Mouse (Mus musculus): ENCODE data around the gene Myoz1. TPM values are rescaled to one million over a fixed set of nuclear protein-coding genes. Genes with fewer than 3 reads are reported as not detected.
"Not testable (repeated sequence)": the region's sequence is repeated elsewhere in the genome, so short reads cannot be mapped to it uniquely, and the experiment has no call there.

Myoz1 gene
- polyA plus RNA-seq, 1 experiment from 2014 or later: 0.85 TPM

GRCm38 (mm10) chr14:20638702-20639101, 17.6 kb downstream of the Myoz1 start:
- Histone ChIP-seq H3K9ac (ENCODE audit: low read length) (no peak overlapping the region), H3K9me3 (ENCODE audit: control insufficient read depth, low read length) (no peaks in the 10 kb centered on the region), H3K4me2 (ENCODE audit: low read depth, severe bottlenecking) (no peak overlapping the region), H3K4me1 (ENCODE audit: control insufficient read depth, insufficient read depth, low read length) (peaks cover 3% of the 10 kb centered on the region; the same call in 1 of the 2 replicates), H3K27ac (replicated peaks; ENCODE audit: low read depth, low read length) (no peak overlapping the region), H3K4me3 (ENCODE audit: low read depth, low read length) (no peak overlapping the region), H3K36me3 (ENCODE audit: control insufficient read depth, insufficient read depth, low read length) (no peaks in the 10 kb centered on the region), H3K27me3 (ENCODE audit: control insufficient read depth, insufficient read depth, low read length) (no peaks in the 10 kb centered on the region)
- DNase-seq (ENCODE audit: low spot score): no peak
- no peak for ATAC-seq (ENCODE audit: insufficient number of reproducible peaks, low FRiP score, low TSS enrichment, low read depth)
- 91% methylated on average over 6 of the region's 6 CpGs for WGBS

- H3K9me3 ChIP-seq (ENCODE audit: control insufficient read depth, low read length): no peaks in the 10 kb centered on the region
- no peak overlapping the region for H3K9ac ChIP-seq (ENCODE audit: low read length)
- H3K27me3 ChIP-seq (ENCODE audit: control insufficient read depth, insufficient read depth, low read length): no peaks in the 10 kb centered on the region
- no peak overlapping the region for H3K4me2 ChIP-seq (ENCODE audit: low read depth, severe bottlenecking)
- no peak overlapping the region for H3K4me3 ChIP-seq (ENCODE audit: low read depth, low read length)
- DNase-seq (ENCODE audit: low spot score): no peak
- 84% methylated on average over 2 of the region's 2 CpGs for WGBS
- H3K4me1 ChIP-seq (ENCODE audit: control insufficient read depth, insufficient read depth, low read length): peaks cover 3% of the 10 kb centered on the region; the same call in 1 of the 2 replicates
- ATAC-seq (ENCODE audit: insufficient number of reproducible peaks, low FRiP score, low TSS enrichment, low read depth): no peak
- no peaks in the 10 kb centered on the region for H3K36me3 ChIP-seq (ENCODE audit: control insufficient read depth, insufficient read depth, low read length)
- no peak overlapping the region for H3K27ac ChIP-seq (replicated peaks; ENCODE audit: low read depth, low read length)
These were observed 18.3 kb downstream of the Myoz1 start for GRCm38 (mm10) chr14:20637818-20638574.

- not testable (repeated sequence) for H3K9me3 ChIP-seq (ENCODE audit: control insufficient read depth, low read length); ATAC-seq (ENCODE audit: insufficient number of reproducible peaks, low FRiP score, low TSS enrichment, low read depth); H3K9ac ChIP-seq (ENCODE audit: low read length); H3K27ac ChIP-seq (replicated peaks; ENCODE audit: low read depth, low read length); H3K4me3 ChIP-seq (ENCODE audit: low read depth, low read length); H3K4me2 ChIP-seq (ENCODE audit: low read depth, severe bottlenecking); DNase-seq (ENCODE audit: low spot score); H3K4me1 ChIP-seq (ENCODE audit: control insufficient read depth, insufficient read depth, low read length); H3K27me3 ChIP-seq (ENCODE audit: control insufficient read depth, insufficient read depth, low read length); H3K36me3 ChIP-seq (ENCODE audit: control insufficient read depth, insufficient read depth, low read length)
- 97% methylated on average over 3 of the region's 3 CpGs for WGBS
These were observed 19.4 kb downstream of the Myoz1 start for GRCm38 (mm10) chr14:20636968-20637367.

GRCm38 (mm10) chr14:20635546-20635945, 20.8 kb downstream of the Myoz1 start:
- DNase-seq (ENCODE audit: low spot score) (no peak), ATAC-seq (ENCODE audit: insufficient number of reproducible peaks, low FRiP score, low TSS enrichment, low read depth) (no peak)
- no peak overlapping the region for H3K4me3 ChIP-seq (ENCODE audit: low read depth, low read length)
- H3K9me3 ChIP-seq (ENCODE audit: control insufficient read depth, low read length): no peaks in the 10 kb centered on the region
- WGBS: 95% methylated on average over 2 of the region's 2 CpGs
- H3K4me1 ChIP-seq (ENCODE audit: control insufficient read depth, insufficient read depth, low read length): peaks cover 3% of the 10 kb centered on the region; the same call in 1 of the 2 replicates
- H3K4me2 ChIP-seq (ENCODE audit: low read depth, severe bottlenecking): no peak overlapping the region
- H3K36me3 ChIP-seq (ENCODE audit: control insufficient read depth, insufficient read depth, low read length): no peaks in the 10 kb centered on the region
- no peak overlapping the region for H3K9ac ChIP-seq (ENCODE audit: low read length)
- H3K27ac ChIP-seq (replicated peaks; ENCODE audit: low read depth, low read length): no peak overlapping the region
- H3K27me3 ChIP-seq (ENCODE audit: control insufficient read depth, insufficient read depth, low read length): no peaks in the 10 kb centered on the region

GRCm38 (mm10) chr14:20631253-20631652, 25.1 kb downstream of the Myoz1 start:
- no peak for DNase-seq (ENCODE audit: low spot score)
- Histone ChIP-seq H3K36me3 (ENCODE audit: control insufficient read depth, insufficient read depth, low read length) (no peaks in the 10 kb centered on the region), H3K9me3 (ENCODE audit: control insufficient read depth, low read length) (no peaks in the 10 kb centered on the region), H3K9ac (ENCODE audit: low read length) (no peak overlapping the region), H3K27me3 (ENCODE audit: control insufficient read depth, insufficient read depth, low read length) (no peaks in the 10 kb centered on the region), H3K4me2 (ENCODE audit: low read depth, severe bottlenecking) (no peak overlapping the region), H3K27ac (replicated peaks; ENCODE audit: low read depth, low read length) (no peak overlapping the region), H3K4me3 (ENCODE audit: low read depth, low read length) (no peak overlapping the region), H3K4me1 (ENCODE audit: control insufficient read depth, insufficient read depth, low read length) (no peaks in the 10 kb centered on the region)
- ATAC-seq (ENCODE audit: insufficient number of reproducible peaks, low FRiP score, low TSS enrichment, low read depth): no peak
- WGBS: 56% methylated on average over 4 of the region's 4 CpGs

- Histone ChIP-seq H3K9me3 (ENCODE audit: control insufficient read depth, low read length) (no peaks in the 10 kb centered on the region), H3K36me3 (ENCODE audit: control insufficient read depth, insufficient read depth, low read length) (no peaks in the 10 kb centered on the region), H3K27me3 (ENCODE audit: control insufficient read depth, insufficient read depth, low read length) (no peaks in the 10 kb centered on the region), H3K4me2 (ENCODE audit: low read depth, severe bottlenecking) (no peak overlapping the region), H3K9ac (ENCODE audit: low read length) (no peak overlapping the region), H3K27ac (replicated peaks; ENCODE audit: low read depth, low read length) (no peak overlapping the region), H3K4me3 (ENCODE audit: low read depth, low read length) (no peak overlapping the region), H3K4me1 (ENCODE audit: control insufficient read depth, insufficient read depth, low read length) (no peaks in the 10 kb centered on the region)
- WGBS: 55% methylated on average over 3 of the region's 3 CpGs
- no peak for ATAC-seq (ENCODE audit: insufficient number of reproducible peaks, low FRiP score, low TSS enrichment, low read depth)
- DNase-seq (ENCODE audit: low spot score): no peak
These were observed 29.4 kb downstream of the Myoz1 start for GRCm38 (mm10) chr14:20626971-20627370.

- Histone ChIP-seq H3K36me3 (ENCODE audit: control insufficient read depth, insufficient read depth, low read length) (no peaks in the 10 kb centered on the region), H3K9ac (ENCODE audit: low read length) (no peak overlapping the region), H3K27me3 (ENCODE audit: control insufficient read depth, insufficient read depth, low read length) (no peaks in the 10 kb centered on the region), H3K4me2 (ENCODE audit: low read depth, severe bottlenecking) (no peak overlapping the region), H3K27ac (replicated peaks; ENCODE audit: low read depth, low read length) (no peak overlapping the region), H3K4me3 (ENCODE audit: low read depth, low read length) (no peak overlapping the region), H3K9me3 (ENCODE audit: control insufficient read depth, low read length) (no peaks in the 10 kb centered on the region), H3K4me1 (ENCODE audit: control insufficient read depth, insufficient read depth, low read length) (no peaks in the 10 kb centered on the region)
- no peak for DNase-seq (ENCODE audit: low spot score)
- ATAC-seq (ENCODE audit: insufficient number of reproducible peaks, low FRiP score, low TSS enrichment, low read depth): no peak
- WGBS: 70% methylated on average over 2 of the region's 2 CpGs
These were observed 29.9 kb downstream of the Myoz1 start for GRCm38 (mm10) chr14:20626447-20626846.

GRCm38 (mm10) chr14:20622907-20623306, 33.4 kb downstream of the Myoz1 start:
- no peak overlapping the region for H3K9ac ChIP-seq (ENCODE audit: low read length)
- no peaks in the 10 kb centered on the region for H3K27me3 ChIP-seq (ENCODE audit: control insufficient read depth, insufficient read depth, low read length)
- ATAC-seq (ENCODE audit: insufficient number of reproducible peaks, low FRiP score, low TSS enrichment, low read depth) (no peak), DNase-seq (ENCODE audit: low spot score) (no peak)
- H3K36me3 ChIP-seq (ENCODE audit: control insufficient read depth, insufficient read depth, low read length): no peaks in the 10 kb centered on the region
- 96% methylated on average over 3 of the region's 3 CpGs for WGBS
- H3K4me3 ChIP-seq (ENCODE audit: low read depth, low read length): no peak overlapping the region
- H3K4me1 ChIP-seq (ENCODE audit: control insufficient read depth, insufficient read depth, low read length): no peaks in the 10 kb centered on the region
- no peak overlapping the region for H3K27ac ChIP-seq (replicated peaks; ENCODE audit: low read depth, low read length)
- H3K9me3 ChIP-seq (ENCODE audit: control insufficient read depth, low read length): no peaks in the 10 kb centered on the region
- no peak overlapping the region for H3K4me2 ChIP-seq (ENCODE audit: low read depth, severe bottlenecking)

GRCm38 (mm10) chr14:20622412-20622811, 33.9 kb downstream of the Myoz1 start:
- Histone ChIP-seq H3K27ac (replicated peaks; ENCODE audit: low read depth, low read length) (no peak overlapping the region), H3K27me3 (ENCODE audit: control insufficient read depth, insufficient read depth, low read length) (no peaks in the 10 kb centered on the region), H3K36me3 (ENCODE audit: control insufficient read depth, insufficient read depth, low read length) (no peaks in the 10 kb centered on the region), H3K9me3 (ENCODE audit: control insufficient read depth, low read length) (no peaks in the 10 kb centered on the region), H3K9ac (ENCODE audit: low read length) (no peak overlapping the region), H3K4me3 (ENCODE audit: low read depth, low read length) (no peak overlapping the region), H3K4me1 (ENCODE audit: control insufficient read depth, insufficient read depth, low read length) (no peaks in the 10 kb centered on the region), H3K4me2 (ENCODE audit: low read depth, severe bottlenecking) (no peak overlapping the region)
- 91% methylated on average over 2 of the region's 2 CpGs for WGBS
- no peak for ATAC-seq (ENCODE audit: insufficient number of reproducible peaks, low FRiP score, low TSS enrichment, low read depth)
- DNase-seq (ENCODE audit: low spot score): no peak

Measured in limb, embryonic 11.5 days (tissue).